Mouse (Mus musculus): ENCODE measurements at regions not wholly inside any gene's neighbourhood (a gene's known extent, or its start where the extent isn't known, plus 50 kb on each side); places are given as distances from the start of the nearest gene placed in this dataset.

DNA sequence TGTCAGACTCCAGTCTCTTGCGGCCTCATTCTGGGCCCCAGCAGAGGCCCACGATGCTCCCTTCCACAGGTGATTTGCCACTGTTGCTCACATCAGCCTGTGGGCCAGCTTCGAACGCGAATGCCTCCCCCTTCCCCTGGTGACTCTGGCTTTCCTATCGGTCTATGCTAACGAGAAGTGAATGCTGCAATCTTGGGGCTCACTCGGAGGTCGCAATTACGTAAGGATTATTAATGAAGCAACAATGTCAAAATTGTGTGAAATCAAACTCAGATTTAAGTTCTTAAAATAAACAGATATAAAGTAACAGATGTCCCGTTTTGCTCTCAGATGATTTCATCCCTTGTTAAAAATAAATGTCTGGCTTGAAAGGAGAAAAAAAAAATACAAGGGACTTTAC is 572.3 kb downstream of the Bnc2 start:
- DNase-seq (ENCODE audit: low spot score): no peak

DNA sequence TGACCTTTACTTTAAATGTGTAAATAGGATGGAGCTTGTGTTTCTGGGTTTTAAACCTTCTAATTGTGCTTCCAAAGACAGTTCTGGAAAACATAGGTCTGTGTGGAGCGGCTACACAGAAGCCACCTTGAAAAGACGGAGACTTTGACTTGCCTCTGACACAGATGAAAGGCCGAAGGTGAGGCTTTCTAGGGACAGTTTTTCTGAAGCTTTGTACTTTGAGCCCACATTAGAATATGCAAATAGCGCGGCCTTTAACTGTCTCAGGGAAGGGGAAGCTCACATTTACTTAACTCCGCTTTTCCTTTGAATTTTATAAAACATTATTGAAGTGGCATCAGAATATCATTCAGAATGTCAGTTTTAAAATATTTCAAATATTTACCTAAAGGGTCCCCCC is 566.5 kb downstream of the Bnc2 start:
- DNase-seq (ENCODE audit: low spot score): no peak

DNA sequence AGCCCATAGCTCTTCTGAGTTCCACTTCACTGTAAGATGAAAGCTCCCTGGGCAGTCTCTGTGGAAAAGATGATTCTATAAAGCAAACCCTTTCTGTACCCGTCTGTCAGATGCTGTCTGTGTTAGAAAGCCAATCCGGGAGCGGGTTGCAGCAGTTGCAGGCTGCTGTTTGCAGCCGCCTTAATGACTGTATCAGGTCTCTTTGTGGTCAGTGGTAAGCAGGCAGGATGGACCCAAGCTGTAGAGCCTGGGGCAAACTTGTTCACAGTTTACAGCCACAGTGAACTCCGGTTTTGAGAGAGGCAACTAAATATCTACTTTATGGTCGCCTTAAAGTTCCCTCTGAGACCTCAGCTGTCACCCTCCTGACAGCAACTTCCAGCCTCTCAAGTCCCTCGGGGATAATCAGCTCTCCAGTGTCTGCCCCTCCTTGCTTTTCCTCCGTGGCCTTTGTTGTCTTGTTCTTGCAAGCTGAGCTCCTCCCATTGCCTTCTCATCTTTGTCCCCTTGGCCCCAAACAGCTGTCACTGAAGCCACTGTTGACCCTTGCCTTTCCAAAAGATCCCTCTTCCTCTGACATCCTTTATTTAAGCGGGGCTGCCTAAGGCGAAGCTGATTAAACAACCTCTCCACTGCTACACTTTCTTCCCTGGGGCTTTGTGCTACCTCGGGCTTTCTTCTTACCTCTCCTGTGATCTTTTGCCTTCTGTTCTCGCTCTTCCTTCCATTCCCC is 565.1 kb downstream of the Bnc2 start:
- DNase-seq (ENCODE audit: low spot score): no peak

DNA sequence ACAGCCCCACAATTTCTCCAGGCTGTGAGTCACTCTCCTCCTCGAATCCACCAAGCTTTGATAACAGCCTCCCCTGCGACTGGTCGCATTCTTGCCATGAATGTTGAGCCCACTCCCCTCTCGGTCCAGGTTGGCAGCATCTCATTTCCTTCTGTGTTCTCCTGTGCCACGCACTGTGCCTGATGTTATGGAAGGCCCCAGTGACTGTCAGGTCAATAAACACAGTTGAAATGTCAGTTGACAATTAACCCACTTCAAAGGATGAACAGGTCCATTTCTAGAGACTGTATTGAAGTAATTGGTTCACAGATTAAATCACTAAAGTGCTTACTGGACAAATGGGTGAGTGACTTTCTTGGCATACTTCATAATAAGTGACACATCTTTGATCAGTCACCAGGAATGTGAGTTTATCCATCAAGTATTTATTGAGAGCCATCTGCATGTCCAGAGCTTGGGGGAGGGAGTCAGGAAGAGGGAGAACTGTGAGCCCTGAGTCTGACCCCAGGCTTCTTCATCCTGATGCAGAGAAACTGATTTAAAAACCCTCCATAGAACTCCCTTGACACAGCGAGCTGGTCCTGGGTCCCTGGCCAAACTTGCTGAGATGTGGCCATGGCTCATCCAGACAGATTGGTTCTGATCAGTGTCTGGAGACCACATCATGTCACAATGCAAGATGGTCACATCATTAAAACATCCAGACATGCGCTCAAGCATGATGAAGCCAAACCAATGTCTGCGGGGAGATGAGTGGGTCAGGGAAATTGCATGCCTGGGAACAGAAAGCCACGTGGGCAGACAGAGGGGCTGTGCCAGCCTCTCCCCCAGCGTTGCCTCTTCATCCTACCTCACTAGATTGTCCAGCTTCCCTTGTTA is 560.7 kb downstream of the Bnc2 start:
- DNase-seq (ENCODE audit: low spot score): no peak

DNA sequence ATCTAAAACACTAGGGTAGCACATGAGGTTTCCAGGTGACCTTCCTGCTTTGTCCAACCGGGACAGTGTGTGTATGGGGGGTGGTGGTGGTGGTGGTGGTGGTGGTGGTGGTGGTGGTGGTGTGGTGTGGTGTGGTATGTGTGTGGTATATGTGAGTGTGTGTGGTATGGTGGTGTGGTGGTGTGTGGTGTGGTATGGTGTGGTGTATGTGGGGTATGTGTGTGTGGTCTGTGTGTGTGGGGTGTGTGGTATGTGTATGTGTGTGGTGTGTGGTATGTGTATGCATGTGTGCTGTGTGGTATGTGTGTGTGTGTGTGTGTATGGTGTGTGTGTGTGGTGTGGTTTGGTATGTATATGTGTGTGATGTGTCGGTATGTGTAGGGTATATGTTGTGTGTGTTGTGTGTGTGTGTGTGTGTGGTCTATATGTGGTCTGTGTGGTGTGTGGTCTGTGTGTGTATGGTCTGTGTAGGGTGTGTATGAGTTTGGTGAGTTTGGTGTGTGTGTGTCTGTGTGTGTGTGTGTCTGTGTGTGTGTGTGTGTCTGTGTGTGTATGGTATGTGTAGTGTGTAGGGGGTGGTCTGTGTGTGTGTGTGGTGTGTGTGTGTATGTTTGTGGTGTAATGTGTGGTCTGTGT is 556.7 kb downstream of the Bnc2 start:
- DNase-seq (ENCODE audit: low spot score): no peak

DNA sequence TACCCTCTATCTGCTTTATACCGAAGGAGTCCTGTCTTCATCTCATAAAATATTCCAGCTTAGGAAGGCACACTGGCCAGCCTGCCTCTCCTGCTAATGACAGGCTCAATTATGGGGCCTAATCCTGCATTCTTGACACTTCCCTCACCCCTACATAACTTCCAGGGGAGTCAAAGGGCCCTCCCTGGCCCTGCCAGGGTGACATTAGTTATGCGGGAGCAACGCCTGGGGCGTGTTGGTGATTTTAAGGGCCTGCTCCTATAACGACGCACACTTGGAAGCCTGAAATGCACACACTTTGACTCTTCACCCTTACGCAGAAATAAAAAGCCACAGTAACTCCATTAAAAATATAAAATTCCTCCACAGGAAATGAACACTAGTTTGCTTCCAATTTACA is 555.5 kb downstream of the Bnc2 start:
- no peak for DNase-seq (ENCODE audit: low spot score)

DNA sequence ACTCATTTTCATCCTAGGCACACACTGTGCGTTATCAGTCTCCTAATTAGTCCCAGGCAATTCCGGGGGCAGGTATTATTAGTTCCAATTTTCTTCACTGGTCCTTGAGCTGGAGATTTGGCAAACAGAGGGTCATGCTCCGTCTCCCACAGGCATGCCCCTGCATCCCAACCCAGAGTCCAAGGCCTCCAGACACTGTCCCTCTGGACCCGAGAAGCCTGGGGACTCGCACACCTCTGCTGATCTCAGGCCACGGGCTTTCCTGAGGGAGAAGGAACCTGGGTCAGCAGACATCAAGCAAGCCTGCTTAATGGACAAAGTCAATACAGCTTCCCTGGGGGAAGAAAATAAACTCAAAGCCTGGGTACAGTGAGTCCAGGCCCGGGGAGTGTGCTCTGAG is 554.7 kb downstream of the Bnc2 start:
- DNase-seq (ENCODE audit: low spot score): no peak

DNA sequence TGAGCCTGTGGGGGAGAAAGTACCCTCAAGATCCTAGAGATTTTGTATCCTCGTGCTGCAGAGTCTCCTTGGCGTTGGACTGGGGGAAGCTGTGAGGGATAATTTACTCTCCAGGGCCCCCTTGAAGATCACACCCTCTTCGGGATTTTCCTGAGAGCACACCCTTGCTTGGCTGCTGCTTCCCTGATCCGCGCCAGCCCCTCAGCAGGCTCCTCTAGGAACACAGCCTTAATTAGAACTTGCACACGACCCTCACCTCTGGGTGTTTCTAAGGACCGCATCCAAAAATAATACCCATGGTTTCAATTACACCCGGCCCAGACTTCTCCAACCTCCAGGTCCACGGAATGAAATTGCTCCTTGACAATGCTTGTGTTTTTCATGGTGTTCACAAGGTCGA is 553.6 kb downstream of the Bnc2 start:
- DNase-seq (ENCODE audit: low spot score): no peak

DNA sequence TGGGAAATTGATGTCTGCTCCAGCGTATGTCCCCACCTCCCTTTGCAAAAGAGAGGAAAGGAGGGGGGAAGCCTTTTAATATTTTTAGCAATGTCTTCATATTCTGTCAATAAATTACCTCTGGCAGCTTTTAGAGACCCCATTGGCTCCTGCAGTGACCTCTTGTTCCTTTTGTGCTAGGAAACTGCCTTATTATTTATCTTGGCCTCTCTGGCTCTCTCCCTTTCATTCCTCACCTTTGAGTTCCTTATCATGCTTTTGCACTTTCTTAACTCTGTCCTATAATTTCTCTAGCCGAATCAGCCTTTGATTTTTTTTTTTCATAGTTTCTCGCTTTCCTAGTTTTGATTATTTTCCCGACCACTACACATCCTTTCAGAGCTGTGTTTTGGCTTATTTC is 548.7 kb downstream of the Bnc2 start:
- DNase-seq (ENCODE audit: low spot score): no peak

DNA sequence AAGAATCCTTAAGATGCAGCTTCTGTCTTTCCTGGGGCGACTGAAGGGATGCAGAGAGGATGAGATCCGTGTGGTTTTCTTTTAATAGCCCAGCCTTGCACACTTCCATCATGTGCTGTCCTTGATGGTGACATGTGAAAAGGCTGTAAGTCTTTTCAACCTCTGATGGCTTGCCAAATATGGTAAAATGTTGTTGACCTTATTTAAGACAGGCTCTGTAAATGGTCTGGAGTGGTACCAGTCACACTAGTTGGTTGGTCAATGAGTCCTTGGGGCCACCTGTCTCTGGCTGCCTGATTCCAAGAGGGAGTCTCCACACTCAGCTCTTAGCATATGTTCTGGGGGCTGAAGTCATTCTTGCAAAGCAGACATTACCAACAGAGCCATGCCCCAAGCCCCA is 547.7 kb downstream of the Bnc2 start:
- no peak for DNase-seq (ENCODE audit: low spot score)

DNA sequence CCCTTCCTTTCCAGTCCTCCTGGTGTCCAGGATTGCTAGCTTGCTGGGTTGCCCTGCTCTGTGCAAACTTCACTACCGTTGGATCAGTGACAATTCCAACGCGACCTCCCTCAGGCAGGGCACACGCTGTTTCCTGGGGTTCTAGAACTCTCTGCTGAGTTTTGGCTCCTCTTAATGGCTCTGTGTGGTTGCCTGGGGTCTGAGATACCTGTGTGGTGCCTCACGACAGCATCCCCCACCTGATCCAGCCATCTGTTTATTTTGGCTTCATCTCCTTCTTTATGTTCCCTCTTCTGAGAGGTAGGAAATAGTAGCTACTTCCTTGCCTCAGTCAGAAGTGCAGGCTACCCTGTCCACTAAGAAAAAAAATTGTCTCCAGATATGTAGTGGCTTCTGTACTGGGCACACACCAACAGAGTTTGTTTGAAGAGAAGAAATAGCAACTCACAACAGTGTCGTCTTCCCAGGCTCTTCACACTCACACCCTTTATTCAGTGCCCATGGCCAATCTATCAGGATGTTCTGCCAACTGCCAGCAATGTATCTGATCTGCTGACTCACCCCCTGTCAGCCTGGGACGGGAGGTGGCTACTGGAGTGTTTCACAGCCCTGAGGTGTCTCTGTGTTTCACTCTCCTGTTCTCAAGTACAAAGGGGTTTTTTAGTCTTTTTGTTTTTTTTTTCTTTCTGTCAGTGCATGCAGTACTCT is 544.1 kb downstream of the Bnc2 start:
- no peak for DNase-seq (ENCODE audit: low spot score)

DNA sequence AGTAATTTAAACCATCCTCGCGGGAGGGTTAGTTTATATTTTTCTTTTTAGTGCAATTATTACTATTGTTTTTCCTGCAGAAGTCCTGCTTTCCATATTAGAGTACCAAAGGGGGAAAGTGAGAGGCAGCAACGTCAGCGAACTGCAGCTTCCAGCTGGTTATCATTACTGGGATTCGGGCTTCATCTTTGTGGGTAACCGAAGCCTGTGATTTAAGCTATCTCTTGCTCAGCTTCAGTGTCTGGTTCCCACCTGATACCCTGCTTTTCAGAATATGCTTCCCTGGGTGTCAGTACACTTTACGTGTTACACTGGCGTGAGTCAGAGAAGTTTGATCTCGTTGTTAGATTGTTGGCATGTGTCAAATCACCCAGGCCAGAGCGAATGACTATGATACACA is 539.3 kb downstream of the Bnc2 start:
- no peak for DNase-seq (ENCODE audit: low spot score)

DNA sequence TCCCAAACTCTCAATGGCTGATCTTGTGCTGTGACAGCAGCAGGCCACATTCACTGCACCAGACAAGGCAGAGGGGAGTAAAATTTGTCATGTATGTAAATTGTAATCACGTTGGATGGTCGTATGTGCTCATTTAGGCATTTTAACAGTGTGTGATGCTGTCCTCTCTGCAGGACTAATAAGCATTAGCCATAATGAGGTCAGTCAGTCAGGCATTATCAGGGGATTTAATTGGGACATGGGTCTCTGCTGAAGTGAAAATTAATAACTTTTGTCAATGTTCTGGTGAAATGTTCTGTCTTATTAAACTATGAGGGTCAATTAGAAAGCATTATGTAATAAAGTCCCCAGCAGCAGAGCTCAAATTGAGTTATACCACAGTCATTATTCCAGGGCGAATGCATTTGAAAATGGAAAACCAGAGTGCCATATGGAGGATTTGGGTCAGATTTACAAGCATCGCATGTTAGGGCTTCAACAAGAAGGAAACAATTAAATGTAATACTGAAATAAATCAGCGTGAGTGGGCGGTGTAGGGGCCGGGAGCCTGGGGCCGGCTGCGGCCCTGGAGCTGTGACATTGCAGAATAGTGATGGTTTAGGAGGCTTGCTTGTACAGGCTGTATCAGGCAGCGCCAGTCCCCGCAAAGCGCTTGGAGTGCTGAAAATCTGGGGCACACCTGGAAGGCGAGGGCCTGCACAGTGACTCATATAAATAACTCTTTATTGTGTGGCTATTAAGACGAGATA is 537.7 kb downstream of the Bnc2 start:
- no peak for DNase-seq (ENCODE audit: low spot score)

DNA sequence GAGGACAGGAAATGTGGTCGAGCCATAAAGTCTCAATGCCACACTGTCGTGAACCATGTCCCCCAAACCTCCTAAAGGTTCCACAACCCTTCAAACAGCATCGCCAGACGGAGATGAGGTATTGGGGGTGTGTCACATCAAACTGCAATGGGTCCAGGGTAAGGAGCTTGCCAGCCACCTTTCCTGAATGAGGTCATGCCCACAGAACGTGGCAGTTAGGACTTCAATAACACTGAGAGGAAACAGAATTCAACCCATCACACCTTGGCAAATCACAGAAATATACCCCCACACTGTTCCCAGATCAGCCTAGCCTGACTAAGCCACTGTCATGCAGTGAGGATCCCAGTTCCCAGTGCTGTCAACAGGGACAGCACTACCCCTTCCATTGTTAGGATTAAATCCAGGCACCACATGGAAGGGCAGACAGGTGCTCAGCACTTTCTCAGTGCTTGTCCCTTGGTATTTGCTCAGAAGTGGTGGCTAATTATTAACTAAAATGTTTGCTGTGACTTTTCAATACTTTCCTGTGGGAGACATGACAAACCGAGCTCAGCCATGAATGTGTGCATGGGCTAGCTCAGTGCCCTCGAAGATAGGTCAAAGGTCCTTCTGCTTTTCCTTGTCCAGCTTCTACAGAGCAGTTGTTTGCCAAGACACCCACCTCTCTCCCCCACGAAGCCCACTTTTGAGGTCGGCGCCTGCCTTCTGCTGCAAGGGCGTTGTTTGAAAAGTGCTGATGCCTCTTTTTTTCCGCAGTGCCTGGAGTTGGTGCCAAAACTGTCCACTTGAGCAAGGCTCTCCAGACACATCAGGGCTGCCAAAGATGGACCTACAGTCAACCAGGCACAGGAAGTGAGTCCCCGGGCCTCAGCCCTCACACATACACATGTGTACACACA is 525.7 kb downstream of the Bnc2 start:
- no peak for DNase-seq (ENCODE audit: low spot score)

DNA sequence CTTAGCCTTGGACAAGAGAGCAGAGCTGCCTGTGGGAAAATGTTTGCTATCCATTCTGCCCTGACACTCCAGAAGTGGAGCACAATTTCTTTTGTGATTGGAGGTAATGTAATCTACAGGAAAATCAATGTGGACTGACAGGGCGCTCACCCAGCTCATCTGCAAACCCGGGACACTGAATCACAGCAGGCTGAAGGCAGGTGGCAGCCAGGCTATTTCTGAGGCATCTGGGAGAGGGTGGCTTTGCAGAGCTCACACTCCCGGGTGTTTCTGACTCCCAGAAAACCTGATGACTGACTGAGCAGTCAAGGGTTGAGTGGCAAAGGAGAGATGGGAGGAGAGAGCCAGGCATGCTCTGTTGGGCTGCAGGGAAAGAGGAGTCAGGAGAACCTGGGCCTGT is 524.4 kb downstream of the Bnc2 start:
- DNase-seq (ENCODE audit: low spot score): no peak

DNA sequence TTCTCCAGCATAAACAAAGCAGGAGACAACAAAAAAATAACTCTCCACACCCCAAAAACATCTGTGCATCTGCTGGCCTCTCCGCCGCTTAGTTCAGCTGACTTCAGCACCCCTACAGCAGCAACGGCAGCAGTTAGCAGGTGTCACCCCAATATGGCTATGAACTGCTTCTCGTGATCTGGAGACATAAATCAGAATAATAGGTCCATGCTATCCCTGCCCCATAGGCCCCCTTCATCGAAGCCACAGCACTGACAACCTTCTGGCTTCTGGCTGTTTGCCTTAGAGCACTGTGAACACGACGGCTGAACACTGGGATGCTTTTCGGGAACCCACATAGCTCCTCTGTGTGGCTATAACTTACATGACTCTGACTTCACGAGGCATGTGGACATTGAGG is 523.8 kb downstream of the Bnc2 start:
- no peak for DNase-seq (ENCODE audit: low spot score)

DNA sequence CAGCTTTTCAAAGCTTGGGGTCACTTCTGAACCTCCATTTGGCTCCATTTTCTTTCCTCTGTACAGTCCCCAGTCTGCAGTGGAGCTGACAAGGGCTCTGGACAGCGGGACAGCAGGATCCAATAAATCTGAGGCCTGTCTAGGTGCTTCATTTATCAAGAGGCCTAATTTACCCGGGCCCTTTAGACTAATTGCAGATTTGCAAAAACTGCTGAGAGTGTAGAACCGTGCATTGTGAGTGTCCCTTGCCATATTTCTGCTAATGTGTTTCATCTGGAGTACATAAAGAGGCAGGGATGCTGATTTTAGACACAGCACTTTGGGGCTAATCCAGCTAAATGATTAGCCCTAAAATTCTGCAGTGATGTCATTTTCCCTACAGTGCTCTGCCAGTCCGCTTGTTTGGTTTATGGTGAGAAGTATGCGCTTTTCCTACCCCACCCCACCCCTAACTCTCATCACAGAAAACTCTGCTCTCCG is 523.1 kb downstream of the Bnc2 start:
- no peak for DNase-seq (ENCODE audit: low spot score)

DNA sequence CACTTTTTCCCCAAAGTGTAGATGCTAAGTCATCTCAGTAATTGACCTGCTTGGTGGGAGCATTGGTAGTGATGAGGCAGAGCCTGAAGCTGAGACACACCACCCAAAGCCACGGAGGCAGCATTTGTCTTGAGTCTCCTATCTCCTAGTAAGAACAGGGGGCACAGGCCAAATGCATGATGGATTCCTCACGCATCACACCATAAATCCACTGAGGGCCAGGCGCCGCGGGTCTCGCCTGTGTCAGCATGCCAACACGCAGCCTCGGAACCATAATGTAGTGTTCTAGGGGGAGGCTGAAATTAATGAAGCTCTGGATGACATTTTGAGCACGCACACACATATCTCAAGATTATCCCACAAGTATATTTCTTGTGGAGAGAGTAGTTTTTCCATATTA is 521.5 kb downstream of the Bnc2 start:
- no peak for DNase-seq (ENCODE audit: low spot score)

DNA sequence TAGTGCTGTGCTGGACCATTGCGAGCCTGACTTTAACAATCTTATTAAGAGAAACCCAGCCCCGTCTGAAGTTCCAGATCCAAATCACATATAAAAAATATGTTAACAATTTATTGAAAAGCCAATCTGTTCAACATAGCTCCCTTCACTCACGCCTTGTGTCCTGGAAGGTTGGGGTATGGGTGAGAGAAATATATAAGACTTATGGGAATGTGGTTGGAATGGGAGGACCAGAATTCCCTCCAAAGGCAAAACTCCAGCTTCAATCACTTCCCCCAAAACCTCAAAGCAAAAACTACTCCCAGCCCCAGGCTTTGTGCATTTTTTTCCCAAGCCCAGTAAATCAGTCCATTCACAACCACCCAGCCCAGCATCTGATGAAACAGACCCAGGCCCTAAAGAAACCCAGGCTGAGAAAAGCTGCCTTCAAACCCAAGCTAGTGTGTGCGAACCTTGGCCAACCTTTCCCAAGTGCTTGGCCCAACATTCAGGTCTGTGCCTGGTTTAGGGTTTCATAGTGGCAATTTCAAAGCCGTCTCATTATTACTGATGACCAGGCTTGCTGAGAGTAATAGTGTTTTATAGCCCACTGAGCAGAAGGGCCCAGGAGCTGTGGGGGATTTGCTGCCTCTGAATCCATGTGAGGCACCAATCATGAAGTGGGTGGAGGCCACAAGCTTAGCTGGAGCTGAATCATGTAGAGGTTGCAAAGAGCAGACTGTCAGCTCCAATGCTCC is 517.0 kb downstream of the Bnc2 start:
- no peak for DNase-seq (ENCODE audit: low spot score)

DNA sequence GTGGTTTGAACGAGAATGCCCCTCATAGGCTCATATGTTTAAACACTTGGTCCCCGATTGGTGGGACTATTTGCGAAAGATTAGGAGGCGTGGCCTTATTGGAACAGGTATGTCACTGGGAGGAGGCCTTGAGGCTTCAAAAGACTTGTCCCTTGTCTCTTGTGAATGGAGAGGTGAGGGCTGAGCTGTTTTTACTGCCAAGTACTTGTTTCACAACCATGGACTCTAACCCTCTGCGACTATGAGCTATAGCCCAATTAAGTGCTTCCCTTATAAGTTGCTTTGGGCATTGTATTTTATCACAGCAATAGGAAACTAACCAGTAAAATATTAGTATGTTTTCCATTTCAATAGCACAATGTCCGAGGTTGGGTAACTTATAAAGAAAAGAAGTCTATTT is 511.7 kb downstream of the Bnc2 start:
- no peak for DNase-seq (ENCODE audit: low spot score)

All from layer of hippocampus, adult 11-12 months (tissue).